Mouse (Mus musculus) lung, embryonic 16.5 days (tissue): ENCODE results near the gene Diaph3. TPM values are rescaled to one million over a fixed set of nuclear protein-coding genes. Genes with fewer than 3 reads are reported as not detected.

Source experiments
- ATAC-seq: fragments of 200-750 bp; cut with Nextera tagmentation; 2 replicates; pipeline ENCODE4 v1.8.0; 2017; ENCODE audit warnings: low read depth, mild to moderate bottlenecking, moderate library complexity
- H3K27ac ChIP-seq: fragments of 300-500 bp; sonication (generic); 2 replicates; pipeline ENCODE4 v1.5.1; 2014; ENCODE audit warnings: mild to moderate bottlenecking, control low read depth, low read length
- H3K27me3 ChIP-seq: fragments of 300-500 bp; sonication (generic); 2 replicates; pipeline ENCODE4 v1.6.1; 2014; ENCODE audit warnings: low read depth, low read length, mixed read lengths; ENCODE audit not compliant: control insufficient read depth, insufficient read depth
- H3K36me3 ChIP-seq: fragments of 300-500 bp; sonication (generic); 2 replicates; pipeline ENCODE4 v1.6.1; 2014; ENCODE audit warnings: low read length; ENCODE audit not compliant: control insufficient read depth, insufficient read depth
- H3K4me1 ChIP-seq: fragments of 300-500 bp; sonication (generic); replicated peaks from 2 replicates; pipeline ENCODE4 v1.6.1; 2014; ENCODE audit warnings: low read length, mixed read lengths; ENCODE audit not compliant: control insufficient read depth, insufficient read depth
- H3K4me2 ChIP-seq: fragments of 300-500 bp; sonication (generic); 2 replicates; pipeline ENCODE4 v1.6.1; 2014; ENCODE audit warnings: low read depth, low read length, control low read depth
- H3K4me3 ChIP-seq: fragments of 300-500 bp; sonication (generic); 2 replicates; pipeline ENCODE4 v1.5.1; 2014; ENCODE audit warnings: mild to moderate bottlenecking, low read length, control low read depth
- H3K9ac ChIP-seq: fragments of 300-500 bp; sonication (generic); 2 replicates; pipeline ENCODE4 v1.6.1; 2014; ENCODE audit warnings: low read length, control low read depth
- H3K9me3 ChIP-seq: fragments of 300-500 bp; sonication (generic); 2 replicates; pipeline ENCODE4 v1.6.1; 2016; ENCODE audit warnings: low read length; ENCODE audit not compliant: control insufficient read depth
- WGBS: fragments of 180-500 bp; shearing (Covaris S2); extraction: QIAGEN DNeasy Blood & Tissue Kit; methylation state at CpG from one replicate; pipeline ENCODE4 v1.1.7; 2014; 5-methylcytosine and 5-hydroxymethylcytosine counted together
- polyA plus RNA-seq: library from polyadenylated mRNA; unstranded; fragments of >200 nt; fragmentation: Nextera tagmentation; extraction: Ambion mirVana; gene quantifications from 2 replicates; pipeline ENCODE4 v1.2.1, GENCODE M21; 2015

Diaph3 gene
- polyA plus RNA-seq, 1 experiment from 2014 or later: 17.6 TPM

DNA sequence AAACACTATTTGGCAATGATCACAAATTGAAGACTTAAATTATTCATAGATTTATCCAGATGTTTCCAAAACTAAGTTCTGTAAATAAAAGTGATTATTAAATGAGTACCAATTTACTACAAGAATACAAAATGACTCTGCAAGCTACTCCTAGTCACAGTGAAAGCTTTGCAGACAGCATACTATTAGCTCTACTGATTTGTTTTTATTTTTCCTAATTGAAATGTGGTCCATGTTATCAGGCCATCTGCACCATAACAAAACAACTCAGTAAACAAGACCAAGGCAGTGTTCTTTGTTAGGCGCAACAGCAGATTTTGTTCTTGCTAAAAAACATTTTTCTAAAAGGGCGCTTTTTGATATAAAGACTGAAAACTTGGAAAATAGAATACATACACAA lies 84.9 kb downstream of the Diaph3 start:
- Histone ChIP-seq H3K4me1 (no peaks in the 10 kb centered on the region), H3K27me3 (no peaks in the 10 kb centered on the region), H3K27ac (no peak overlapping the region), H3K4me3 (no peak overlapping the region), H3K9ac (no peak overlapping the region), H3K9me3 (no peaks in the 10 kb centered on the region), H3K36me3 (no peaks in the 10 kb centered on the region; the same call in 1 of the 2 replicates), H3K4me2 (no peak overlapping the region)
- 93% methylated on average over 2 of the region's 2 CpGs for WGBS
- no peak for ATAC-seq

DNA sequence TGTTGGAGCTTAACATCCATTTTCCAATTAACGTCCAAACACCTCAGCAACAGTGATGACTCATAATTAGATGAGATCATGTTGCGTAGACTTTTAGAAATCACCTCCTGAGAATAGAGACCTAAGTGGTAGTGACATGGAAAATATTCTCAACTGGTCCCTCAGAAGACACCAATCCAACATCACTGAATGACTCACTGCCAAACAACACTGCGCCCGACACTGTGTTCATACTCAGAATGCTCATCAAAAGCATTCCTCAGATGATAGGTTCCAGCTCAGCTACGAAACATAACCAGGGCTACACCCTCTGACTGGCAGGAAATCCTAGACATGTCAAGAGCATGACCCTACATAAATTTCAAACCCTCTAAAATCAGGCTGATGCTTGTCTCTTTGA lies 89.8 kb downstream of the Diaph3 start:
- no peak overlapping the region for H3K4me2 ChIP-seq
- ATAC-seq: no peak
- WGBS: 65% methylated on average over 5 of the region's 5 CpGs

DNA sequence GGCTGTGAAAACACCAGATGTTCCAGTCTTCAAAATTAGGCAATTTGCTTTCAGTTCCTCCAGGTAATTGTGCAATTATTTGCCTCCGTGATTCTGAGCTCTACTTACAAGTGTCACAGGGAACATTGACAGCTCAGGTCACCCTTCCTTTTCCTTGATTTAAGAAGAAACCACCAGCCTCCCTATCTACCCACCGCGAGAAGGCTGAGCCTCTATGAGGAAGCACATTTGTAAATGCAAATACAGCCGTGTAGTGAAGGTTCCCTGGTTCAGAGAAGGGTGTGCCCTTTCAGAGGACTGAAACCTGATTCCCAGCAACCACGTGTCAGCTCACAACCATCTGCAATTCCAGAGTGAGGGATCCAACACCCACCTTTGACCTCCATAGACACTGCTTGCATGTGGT lies 96.6 kb downstream of the Diaph3 start:
- no peaks in the 10 kb centered on the region for H3K9me3 ChIP-seq
- no peaks in the 10 kb centered on the region for H3K4me1 ChIP-seq
- H3K36me3 ChIP-seq: no peaks in the 10 kb centered on the region
- H3K27me3 ChIP-seq: no peaks in the 10 kb centered on the region
- no peak overlapping the region for H3K27ac ChIP-seq
- H3K9ac ChIP-seq: no peak overlapping the region
- H3K4me2 ChIP-seq: no peak overlapping the region
- ATAC-seq: no peak
- H3K4me3 ChIP-seq: no peak overlapping the region
- 40% methylated on average over 5 of the region's 5 CpGs for WGBS

More for the DNA sequence above, 89.8 kb downstream of the Diaph3 start:
- Histone ChIP-seq H3K9ac (no peak overlapping the region), H3K9me3 (no peaks in the 10 kb centered on the region), H3K27ac (no peak overlapping the region), H3K36me3 (no peaks in the 10 kb centered on the region; the same call in 1 of the 2 replicates), H3K4me3 (no peak overlapping the region), H3K27me3 (no peaks in the 10 kb centered on the region), H3K4me1 (no peaks in the 10 kb centered on the region)

DNA sequence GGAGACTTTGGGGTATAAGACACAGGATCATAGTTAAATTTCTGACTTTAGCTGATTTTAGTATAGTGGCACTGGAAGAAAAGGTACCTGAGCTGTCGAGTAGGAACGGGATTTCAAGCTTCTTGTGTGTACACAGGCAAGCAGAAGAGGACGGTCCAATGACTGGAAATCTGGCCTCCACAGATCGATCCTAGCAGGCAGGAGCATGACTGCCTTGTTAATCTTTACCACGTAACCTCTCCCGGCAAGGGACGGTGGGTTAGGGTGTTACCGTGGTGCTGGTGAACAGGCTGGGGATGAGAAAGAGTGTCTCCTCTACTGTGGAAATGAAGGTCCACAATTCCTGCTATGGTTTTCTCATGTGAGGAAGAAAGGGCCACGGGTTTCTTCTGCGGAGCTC lies 120.8 kb downstream of the Diaph3 start:
- Histone ChIP-seq H3K36me3 (no peaks in the 10 kb centered on the region), H3K27ac (no peak overlapping the region), H3K9ac (no peak overlapping the region), H3K4me3 (no peak overlapping the region), H3K4me1 (peaks cover 2% of the 10 kb centered on the region; the same call in 1 of the 2 replicates), H3K27me3 (no peaks in the 10 kb centered on the region), H3K9me3 (no peaks in the 10 kb centered on the region), H3K4me2 (no peak overlapping the region)
- no peak for ATAC-seq
- 65% methylated on average over 10 of the region's 10 CpGs for WGBS

DNA sequence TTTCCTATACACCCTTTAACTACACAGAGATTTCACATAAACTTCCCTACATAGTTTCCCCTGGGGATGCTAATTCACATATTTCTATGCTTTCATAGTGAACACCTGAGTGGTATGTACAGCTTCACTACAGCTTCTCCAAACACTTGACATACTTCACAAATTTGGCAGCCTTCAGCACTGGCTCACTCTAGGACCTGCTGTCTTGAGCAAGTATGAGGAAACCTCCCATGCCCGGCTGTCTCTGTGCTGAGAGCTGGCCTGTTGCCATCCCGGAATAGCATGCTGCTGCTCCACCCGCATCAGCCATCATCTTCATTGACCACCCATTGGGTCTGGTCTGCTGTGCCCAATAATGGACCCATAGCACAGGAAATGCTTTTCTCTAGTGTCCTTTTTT lies 121.3 kb downstream of the Diaph3 start:
- H3K4me1 ChIP-seq: peaks cover 2% of the 10 kb centered on the region; the same call in 1 of the 2 replicates
- 47% methylated on average over 3 of the region's 3 CpGs for WGBS
- no peak overlapping the region for H3K4me2 ChIP-seq
- H3K36me3 ChIP-seq: no peaks in the 10 kb centered on the region
- H3K27ac ChIP-seq: peak overlapping the region; percentile 46
- no peak overlapping the region for H3K9ac ChIP-seq
- H3K4me3 ChIP-seq: no peak overlapping the region
- no peaks in the 10 kb centered on the region for H3K27me3 ChIP-seq
- no peaks in the 10 kb centered on the region for H3K9me3 ChIP-seq
- peak; percentile 96 for ATAC-seq

DNA sequence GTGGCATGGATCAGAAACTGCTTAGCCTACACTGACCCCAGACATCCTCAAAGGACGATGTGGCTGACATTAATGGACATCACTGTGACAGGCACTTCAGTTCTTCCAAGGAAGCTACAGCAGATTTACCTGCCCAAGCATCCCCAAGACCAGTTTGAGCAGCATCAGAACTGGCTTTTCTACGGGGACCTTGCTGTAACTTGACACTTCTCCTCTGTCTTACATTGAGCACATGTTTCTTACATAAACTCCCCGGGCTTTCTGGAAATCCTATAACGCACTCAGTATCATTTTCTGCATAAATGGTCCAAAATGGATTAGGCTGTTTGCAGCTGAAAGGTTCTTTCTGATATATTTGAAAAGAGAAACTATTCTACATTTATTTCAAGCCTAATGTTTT lies 143.7 kb downstream of the Diaph3 start:
- H3K27me3 ChIP-seq: no peaks in the 10 kb centered on the region
- no peak overlapping the region for H3K9ac ChIP-seq
- H3K4me3 ChIP-seq: no peak overlapping the region
- ATAC-seq: no peak
- H3K4me2 ChIP-seq: no peak overlapping the region
- no peaks in the 10 kb centered on the region for H3K36me3 ChIP-seq
- H3K9me3 ChIP-seq: no peaks in the 10 kb centered on the region
- whole genome bisulfite sequencing: 54% methylated on average over 4 of the region's 4 CpGs
- no peaks in the 10 kb centered on the region for H3K4me1 ChIP-seq
- H3K27ac ChIP-seq: no peak overlapping the region

DNA sequence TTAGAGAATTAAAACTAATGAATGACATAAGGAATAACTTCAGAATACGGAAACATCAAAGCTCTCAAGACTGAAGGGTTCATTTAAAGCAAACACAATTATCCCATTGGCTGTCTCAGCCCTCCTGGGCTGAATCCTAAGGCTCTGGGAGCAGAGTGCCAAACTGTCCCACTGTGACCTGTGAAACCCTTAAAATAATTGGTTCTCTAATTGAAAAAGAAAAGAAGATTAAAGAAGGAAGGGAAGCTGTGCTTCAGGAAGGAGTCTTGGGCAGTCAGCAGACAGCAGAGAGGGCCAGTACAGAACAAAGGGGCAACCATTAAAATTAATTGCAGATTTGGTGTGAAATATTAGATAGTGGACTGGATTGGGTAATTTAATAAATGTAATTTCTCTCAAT lies 189.9 kb downstream of the Diaph3 start:
- 51% methylated on average over 1 of the region's 1 CpGs for WGBS
- Histone ChIP-seq H3K9me3 (no peaks in the 10 kb centered on the region), H3K4me1 (no peaks in the 10 kb centered on the region), H3K27me3 (no peaks in the 10 kb centered on the region), H3K27ac (no peak overlapping the region), H3K4me3 (no peak overlapping the region), H3K36me3 (no peaks in the 10 kb centered on the region), H3K9ac (no peak overlapping the region), H3K4me2 (no peak overlapping the region)
- no peak for ATAC-seq

DNA sequence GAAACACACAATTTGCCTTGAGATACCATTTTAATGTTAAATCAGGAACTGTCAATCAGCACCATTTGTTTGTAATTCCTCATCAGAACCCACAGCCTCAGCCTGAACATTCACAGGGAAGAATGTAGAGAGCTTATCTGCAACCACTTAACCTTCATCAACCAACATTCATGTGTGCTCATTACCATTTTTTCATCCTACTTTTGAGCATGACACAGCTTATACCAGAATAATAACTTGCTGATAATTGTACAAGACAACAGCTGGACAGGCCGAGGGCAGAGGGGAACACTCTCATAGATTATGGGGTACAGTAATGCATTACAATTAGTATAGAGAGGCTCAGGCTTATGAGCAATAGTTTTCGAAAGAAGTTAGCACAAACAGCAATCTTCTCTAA lies 203.1 kb downstream of the Diaph3 start:
- H3K4me2 ChIP-seq: no peak overlapping the region
- no peaks in the 10 kb centered on the region for H3K4me1 ChIP-seq
- no peak for ATAC-seq
- no peaks in the 10 kb centered on the region for H3K27me3 ChIP-seq
- H3K27ac ChIP-seq: no peak overlapping the region
- H3K36me3 ChIP-seq: no peaks in the 10 kb centered on the region
- no peak overlapping the region for H3K4me3 ChIP-seq
- 81% methylated on average over 2 of the region's 2 CpGs for WGBS
- H3K9me3 ChIP-seq: no peaks in the 10 kb centered on the region
- no peak overlapping the region for H3K9ac ChIP-seq

DNA sequence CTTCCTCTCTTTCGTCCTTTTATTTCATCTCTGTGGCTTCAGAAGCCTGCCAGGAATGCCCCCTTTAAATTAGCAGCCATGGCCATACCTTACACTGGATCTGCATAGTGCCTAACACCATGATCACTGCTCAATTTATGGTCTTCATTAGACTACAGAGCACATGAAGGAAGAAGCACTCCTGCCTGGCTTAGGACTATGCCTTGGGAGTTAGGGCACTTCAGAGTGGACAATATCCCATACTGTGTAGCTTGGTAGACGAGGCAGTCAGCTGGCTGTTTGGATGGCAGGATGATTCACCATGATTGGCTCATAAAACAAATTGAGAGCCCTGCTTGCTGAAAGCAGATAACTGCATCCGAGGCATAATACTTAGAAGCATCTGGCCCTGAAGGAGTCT lies 204.6 kb downstream of the Diaph3 start:
- Histone ChIP-seq H3K36me3 (no peaks in the 10 kb centered on the region), H3K9me3 (no peaks in the 10 kb centered on the region), H3K27me3 (no peaks in the 10 kb centered on the region), H3K4me3 (no peak overlapping the region), H3K4me2 (no peak overlapping the region), H3K27ac (no peak overlapping the region), H3K9ac (no peak overlapping the region), H3K4me1 (no peaks in the 10 kb centered on the region)
- WGBS: 76% methylated on average over 3 of the region's 3 CpGs
- ATAC-seq: no peak

DNA sequence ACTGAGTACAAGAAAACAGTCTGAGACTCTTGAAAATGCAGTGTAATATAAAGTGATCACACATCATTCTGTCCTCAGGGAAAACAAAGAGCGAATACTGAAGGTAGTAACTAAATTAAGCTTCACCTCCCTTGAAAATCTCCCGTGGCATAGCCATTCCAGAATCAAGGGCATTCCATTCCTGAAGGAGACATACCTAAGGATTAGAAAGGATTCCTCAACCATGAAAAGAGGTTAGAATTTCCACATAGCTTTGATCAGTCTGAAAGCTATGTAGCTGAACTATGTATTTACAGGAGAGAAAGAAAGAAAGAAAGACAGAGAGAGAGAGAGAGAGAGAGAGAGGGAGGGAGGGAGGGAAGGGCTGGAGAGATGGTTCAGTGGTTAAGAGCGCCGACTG lies 210.3 kb downstream of the Diaph3 start:
- no peak overlapping the region for H3K9ac ChIP-seq
- H3K27me3 ChIP-seq: no peaks in the 10 kb centered on the region
- 89% methylated on average over 4 of the region's 4 CpGs for WGBS
- H3K4me1 ChIP-seq: no peaks in the 10 kb centered on the region
- no peak overlapping the region for H3K4me3 ChIP-seq
- no peak overlapping the region for H3K4me2 ChIP-seq
- H3K27ac ChIP-seq: no peak overlapping the region
- H3K9me3 ChIP-seq: no peaks in the 10 kb centered on the region
- no peaks in the 10 kb centered on the region for H3K36me3 ChIP-seq
- ATAC-seq: no peak
